Mouse (Mus musculus): Measurements from ENCODE around the gene Fam126a. TPM values are rescaled to one million over a fixed set of nuclear protein-coding genes. Genes with fewer than 3 reads are reported as not detected.

Gene Fam126a
- polyA plus RNA-seq, 1 experiment from 2014 or later: 34.5 TPM

DNA sequence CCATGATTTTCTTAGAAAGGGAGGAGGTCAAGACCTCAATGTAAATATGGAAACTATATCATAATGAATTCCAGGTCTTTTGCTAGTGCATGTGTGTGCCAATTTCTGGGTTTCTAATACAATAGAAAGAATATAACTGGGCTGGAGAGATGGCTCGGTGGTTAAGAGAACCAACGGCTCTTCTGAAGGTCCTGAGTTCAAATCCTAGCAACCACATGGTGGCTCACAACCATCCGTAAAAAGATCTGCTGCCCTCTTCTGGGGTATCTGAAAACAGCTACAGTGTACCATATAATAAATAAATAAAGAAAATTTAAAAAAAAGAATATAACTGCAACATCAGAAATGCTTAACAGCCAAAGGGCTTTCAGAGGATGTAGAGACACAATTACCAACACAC lies 23.9 kb upstream of the Fam126a start:
- Histone ChIP-seq H3K9ac (no peak overlapping the region), H3K36me3 (no peaks in the 10 kb centered on the region), H3K9me3 (replicated peaks) (no peaks in the 10 kb centered on the region), H3K27me3 (no peaks in the 10 kb centered on the region), H3K4me3 (no peak overlapping the region), H3K4me1 (replicated peaks) (peaks cover 19% of the 10 kb centered on the region), H3K27ac (peak overlapping the region; percentile 85), H3K4me2 (no peak overlapping the region)
- no peak for ATAC-seq (replicated peaks; ENCODE audit: insufficient number of reproducible peaks, insufficient read depth, low FRiP score, low read depth)
- WGBS: 92% methylated on average over 3 of the region's 3 CpGs

DNA sequence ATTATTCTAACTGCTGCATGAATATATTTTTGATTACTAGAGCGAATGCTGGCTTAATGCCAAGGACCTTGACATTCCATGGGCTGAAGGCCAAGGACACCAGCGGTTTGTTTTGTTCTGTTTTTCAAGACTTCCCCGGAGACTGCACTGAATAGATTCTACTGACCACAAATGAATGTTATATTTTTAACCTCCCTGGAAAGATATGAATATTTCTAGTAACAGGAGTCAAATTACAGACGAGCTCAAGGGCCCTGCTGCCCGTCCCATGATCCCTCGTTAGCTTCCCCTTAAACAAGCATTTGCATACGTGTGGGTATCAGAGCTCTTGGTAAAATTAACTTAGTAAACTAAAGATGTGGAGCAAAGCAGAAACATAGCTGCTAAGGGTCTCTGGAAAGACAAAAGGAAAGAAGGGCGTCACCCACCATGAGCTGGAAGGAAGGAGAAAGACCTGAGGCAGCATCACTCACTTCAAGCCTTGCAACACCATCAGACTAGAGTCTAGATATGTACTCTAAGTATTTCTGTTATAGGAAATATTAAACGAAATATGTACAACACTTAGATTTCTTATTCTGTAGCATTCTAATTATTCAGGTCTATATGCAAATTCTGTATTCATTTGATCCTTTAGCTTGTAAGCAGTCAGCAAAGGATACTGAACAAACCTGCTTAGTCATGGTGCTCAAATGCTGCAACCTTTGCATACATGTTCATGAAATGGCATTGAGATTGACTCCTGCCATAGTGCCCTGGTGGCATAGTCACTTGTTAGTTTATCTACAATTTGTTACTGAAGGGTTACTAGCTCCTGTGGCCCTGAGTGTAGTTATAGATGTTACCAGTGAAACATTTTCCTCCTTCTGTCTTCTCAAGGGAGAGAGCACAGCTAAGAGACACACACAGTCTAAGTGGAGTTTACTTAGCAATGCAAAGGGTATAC lies 23.0 kb upstream of the Fam126a start:
- peak; percentile 83 for ATAC-seq (replicated peaks; ENCODE audit: insufficient number of reproducible peaks, insufficient read depth, low FRiP score, low read depth)
- H3K9me3 ChIP-seq (replicated peaks): no peaks in the 10 kb centered on the region
- 20% methylated on average over 9 of the region's 9 CpGs for WGBS
- no peaks in the 10 kb centered on the region for H3K36me3 ChIP-seq
- H3K4me2 ChIP-seq: peak overlapping the region; percentile 40
- H3K27ac ChIP-seq: peak overlapping the region; percentile 85
- H3K27me3 ChIP-seq: no peaks in the 10 kb centered on the region
- H3K9ac ChIP-seq: no peak overlapping the region
- no peak overlapping the region for H3K4me3 ChIP-seq
- peaks cover 23% of the 10 kb centered on the region for H3K4me1 ChIP-seq (replicated peaks)

DNA sequence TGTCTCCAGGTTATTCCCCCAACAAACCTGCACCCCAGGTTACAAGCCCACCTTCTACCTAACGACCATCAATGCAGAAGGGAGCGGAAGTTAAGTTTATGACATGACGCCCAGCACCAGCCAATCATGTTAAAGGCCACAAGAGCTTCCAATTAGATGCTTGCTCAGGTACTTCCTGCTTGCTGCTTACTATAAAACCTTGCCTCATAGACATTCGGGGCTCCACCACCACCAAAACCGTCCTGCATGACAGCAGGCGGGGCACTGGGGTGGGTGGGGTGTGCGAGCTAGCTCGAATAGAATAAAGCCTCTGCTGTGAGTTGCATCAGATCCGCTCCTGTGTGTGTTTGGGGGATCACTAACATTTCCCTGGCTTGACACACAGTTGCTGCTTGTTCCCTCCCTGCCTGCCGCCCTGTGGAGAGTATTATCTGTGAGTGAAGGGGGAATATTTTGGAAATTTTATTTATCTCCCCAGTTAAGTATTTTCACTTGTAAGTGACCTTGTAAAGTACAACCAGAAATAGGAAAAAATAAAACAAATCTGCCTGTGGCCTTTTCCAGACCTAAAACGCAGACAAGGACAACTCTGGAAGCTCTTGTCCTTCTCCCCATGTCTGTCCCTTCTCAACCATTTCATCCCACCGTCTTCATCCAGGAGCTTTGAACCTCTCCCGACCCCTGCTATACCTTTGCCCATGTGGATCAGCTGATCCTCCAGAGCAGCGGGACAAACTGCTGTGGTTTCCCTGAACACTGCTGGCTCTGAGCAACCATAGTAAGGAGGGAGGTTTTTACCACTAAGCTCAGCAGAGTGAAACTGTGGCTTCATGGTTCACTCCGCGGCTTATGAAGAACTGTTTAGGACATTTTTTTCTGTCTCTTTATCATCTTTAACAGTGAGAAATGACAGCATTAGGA lies 21.5 kb upstream of the Fam126a start:
- Histone ChIP-seq H3K4me2 (no peak overlapping the region), H3K27ac (peak overlapping the region; percentile 88), H3K36me3 (no peaks in the 10 kb centered on the region), H3K9ac (no peak overlapping the region), H3K4me1 (replicated peaks) (peaks cover 36% of the 10 kb centered on the region), H3K9me3 (replicated peaks) (no peaks in the 10 kb centered on the region), H3K4me3 (no peak overlapping the region), H3K27me3 (no peaks in the 10 kb centered on the region)
- no peak for ATAC-seq (replicated peaks; ENCODE audit: insufficient number of reproducible peaks, insufficient read depth, low FRiP score, low read depth)
- WGBS: 54% methylated on average over 16 of the region's 16 CpGs

DNA sequence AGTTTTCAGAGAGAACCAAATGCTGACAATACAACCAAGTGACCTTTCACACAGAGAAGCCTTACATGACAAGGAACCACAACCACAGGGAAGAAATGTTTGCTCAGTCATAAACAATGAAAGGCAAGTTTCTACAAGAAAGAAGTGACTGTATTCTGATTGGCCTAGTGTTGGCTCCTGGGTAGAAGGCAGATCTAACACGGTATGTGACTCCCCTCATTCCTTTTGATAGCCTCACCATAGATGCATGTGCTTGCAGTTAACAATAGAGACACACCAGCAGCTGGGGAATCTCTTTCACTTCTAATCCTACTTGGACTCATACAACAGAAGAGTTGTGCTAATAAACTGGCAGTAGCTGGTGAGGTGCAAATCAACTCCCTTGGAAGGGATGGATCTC lies 17.3 kb upstream of the Fam126a start:
- ATAC-seq (replicated peaks; ENCODE audit: insufficient number of reproducible peaks, insufficient read depth, low FRiP score, low read depth): no peak
- Histone ChIP-seq H3K4me3 (no peak overlapping the region), H3K27ac (peak overlapping the region; percentile 82), H3K9ac (no peak overlapping the region), H3K4me2 (no peak overlapping the region), H3K9me3 (replicated peaks) (no peaks in the 10 kb centered on the region), H3K27me3 (no peaks in the 10 kb centered on the region), H3K36me3 (no peaks in the 10 kb centered on the region), H3K4me1 (replicated peaks) (peaks cover 27% of the 10 kb centered on the region)
- WGBS: 27% methylated on average over 1 of the region's 1 CpGs

DNA sequence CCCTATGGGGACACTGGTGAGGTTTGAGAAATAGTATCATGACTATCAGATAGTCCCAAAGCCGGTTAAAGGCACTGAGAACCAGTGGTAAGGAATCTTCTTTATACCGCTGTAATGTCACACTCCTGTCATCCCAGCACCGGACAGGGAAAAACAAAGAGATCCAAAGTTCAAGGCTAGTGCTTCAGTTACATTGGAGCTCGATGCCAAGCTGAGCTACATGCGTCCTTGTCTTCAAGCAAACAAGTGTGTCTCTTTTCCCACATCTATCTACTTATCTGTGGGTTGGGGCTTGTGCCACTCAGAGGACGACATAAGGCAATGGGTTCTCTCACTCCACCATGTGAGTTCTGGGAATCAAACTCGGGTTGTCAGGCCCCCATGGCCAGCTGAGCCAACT lies 16.5 kb upstream of the Fam126a start:
- no peak overlapping the region for H3K9ac ChIP-seq
- H3K4me3 ChIP-seq: no peak overlapping the region
- H3K9me3 ChIP-seq (replicated peaks): no peaks in the 10 kb centered on the region
- no peaks in the 10 kb centered on the region for H3K27me3 ChIP-seq
- H3K4me1 ChIP-seq (replicated peaks): peaks cover 22% of the 10 kb centered on the region
- 80% methylated on average over 7 of the region's 7 CpGs for WGBS
- H3K27ac ChIP-seq: peak overlapping the region; percentile 82; the same call in 1 of the 2 replicates
- H3K36me3 ChIP-seq: no peaks in the 10 kb centered on the region
- no peak for ATAC-seq (replicated peaks; ENCODE audit: insufficient number of reproducible peaks, insufficient read depth, low FRiP score, low read depth)
- no peak overlapping the region for H3K4me2 ChIP-seq

DNA sequence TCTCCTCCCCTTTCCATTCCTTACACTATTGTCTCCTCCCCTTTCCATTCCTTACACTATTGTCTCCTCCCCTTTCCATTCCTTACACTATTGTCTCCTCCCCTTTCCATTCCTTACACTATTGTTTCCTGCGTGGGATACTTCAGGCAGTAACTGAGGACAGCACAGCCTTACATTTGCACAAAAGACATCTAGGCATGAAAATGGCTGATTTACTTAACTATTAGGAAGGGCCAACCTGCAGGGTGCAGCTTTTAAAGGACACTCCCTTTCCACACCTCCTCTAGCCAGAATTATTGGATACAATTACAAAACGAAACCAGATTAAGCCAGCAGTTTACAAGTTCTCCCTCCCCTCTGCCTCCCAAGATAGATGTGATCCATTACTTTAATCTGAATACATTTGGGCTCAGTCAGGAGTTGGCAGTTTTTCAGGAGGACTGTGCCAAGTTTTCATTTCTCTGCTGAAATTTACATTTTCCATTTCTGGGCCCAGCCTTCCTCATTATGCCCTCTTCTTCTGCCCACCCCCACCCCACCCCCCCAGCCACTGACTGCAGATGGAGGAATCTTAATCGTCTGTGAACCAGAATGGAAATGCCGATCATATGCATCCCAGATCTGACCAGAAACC lies 15.6 kb upstream of the Fam126a start:
- H3K9ac ChIP-seq: no peak overlapping the region
- no peak overlapping the region for H3K4me2 ChIP-seq
- ATAC-seq (replicated peaks; ENCODE audit: insufficient number of reproducible peaks, insufficient read depth, low FRiP score, low read depth): no peak
- 54% methylated on average over 4 of the region's 4 CpGs for WGBS
- no peaks in the 10 kb centered on the region for H3K36me3 ChIP-seq
- no peak overlapping the region for H3K4me3 ChIP-seq
- H3K4me1 ChIP-seq (replicated peaks): peaks cover 17% of the 10 kb centered on the region
- no peak overlapping the region for H3K27ac ChIP-seq
- H3K27me3 ChIP-seq: no peaks in the 10 kb centered on the region
- H3K9me3 ChIP-seq (replicated peaks): no peaks in the 10 kb centered on the region

DNA sequence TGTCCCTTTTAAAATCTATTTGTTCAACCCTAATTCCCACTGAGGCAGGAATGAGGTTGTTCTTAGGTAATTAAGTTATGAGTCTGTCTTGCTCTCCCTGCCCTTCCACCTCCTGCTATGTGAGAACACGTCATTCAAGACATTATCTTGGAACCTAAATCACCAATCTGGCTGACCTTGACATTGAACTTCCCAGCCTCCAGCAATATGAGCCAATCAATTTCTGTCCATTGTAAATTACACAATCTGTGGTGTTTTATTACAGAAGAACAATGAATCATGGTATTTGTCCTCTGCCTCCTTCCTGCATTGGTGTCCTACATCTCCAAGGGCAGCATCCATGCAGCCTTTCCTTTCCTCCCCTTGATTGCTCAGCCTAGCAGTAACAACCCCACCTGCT lies 13.9 kb upstream of the Fam126a start:
- 57% methylated on average over 1 of the region's 1 CpGs for WGBS
- no peak overlapping the region for H3K9ac ChIP-seq

DNA sequence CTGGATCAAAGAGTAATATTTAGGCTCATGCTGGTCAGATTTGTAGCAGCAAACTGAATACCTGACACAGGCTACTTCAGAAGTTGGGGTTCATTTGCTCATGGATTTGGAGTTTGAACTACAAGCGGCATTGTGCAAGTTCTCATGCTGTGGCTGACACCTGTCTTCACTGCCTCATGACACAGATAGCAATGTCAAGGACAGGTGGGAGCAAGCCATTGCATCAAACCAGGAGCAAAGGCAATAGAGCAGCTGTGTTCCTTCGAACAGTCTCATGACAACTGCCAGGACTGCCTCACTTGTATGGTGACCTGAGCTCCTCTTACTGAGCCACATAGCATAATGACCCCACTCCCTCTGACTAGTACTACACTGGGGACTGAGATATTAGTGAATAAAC lies 12.9 kb upstream of the Fam126a start:
- Histone ChIP-seq H3K4me3 (no peak overlapping the region), H3K27me3 (no peaks in the 10 kb centered on the region), H3K36me3 (no peaks in the 10 kb centered on the region), H3K4me1 (replicated peaks) (peaks cover 12% of the 10 kb centered on the region), H3K9ac (no peak overlapping the region), H3K4me2 (no peak overlapping the region), H3K27ac (no peak overlapping the region), H3K9me3 (replicated peaks) (no peaks in the 10 kb centered on the region)
- WGBS: 81% methylated on average over 2 of the region's 2 CpGs
- ATAC-seq (replicated peaks; ENCODE audit: insufficient number of reproducible peaks, insufficient read depth, low FRiP score, low read depth): no peak

More for the DNA sequence above, 13.9 kb upstream of the Fam126a start:
- H3K4me3 ChIP-seq: no peak overlapping the region
- no peak for ATAC-seq (replicated peaks; ENCODE audit: insufficient number of reproducible peaks, insufficient read depth, low FRiP score, low read depth)
- no peaks in the 10 kb centered on the region for H3K27me3 ChIP-seq
- peaks cover 17% of the 10 kb centered on the region for H3K4me1 ChIP-seq (replicated peaks)
- no peak overlapping the region for H3K27ac ChIP-seq
- no peaks in the 10 kb centered on the region for H3K9me3 ChIP-seq (replicated peaks)
- H3K36me3 ChIP-seq: no peaks in the 10 kb centered on the region
- H3K4me2 ChIP-seq: no peak overlapping the region

DNA sequence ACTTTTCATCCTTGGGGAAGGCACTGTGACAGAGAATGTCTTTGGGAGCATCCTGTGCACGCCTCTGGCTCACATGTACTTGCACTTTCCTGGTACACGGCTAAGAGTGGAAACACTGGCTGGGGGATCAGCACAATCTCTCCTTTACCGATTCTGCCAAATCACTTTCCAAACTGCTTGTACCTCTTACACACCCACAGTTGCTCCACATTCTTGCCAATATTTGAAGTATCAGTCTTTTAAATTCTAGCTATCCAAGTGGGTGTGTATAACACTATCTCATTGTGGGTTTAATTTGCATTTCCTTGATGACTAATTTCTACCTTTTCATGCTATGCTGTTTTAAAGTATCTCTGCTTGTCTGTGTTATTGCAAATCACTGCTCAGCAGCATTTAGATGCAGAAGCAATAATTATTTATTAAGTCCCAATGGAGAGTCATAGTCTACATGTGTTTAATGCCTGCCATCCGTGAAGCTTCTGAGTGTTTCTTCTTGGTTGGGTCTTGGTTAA lies 10.9 kb upstream of the Fam126a start:
- ATAC-seq (replicated peaks; ENCODE audit: insufficient number of reproducible peaks, insufficient read depth, low FRiP score, low read depth): no peak
- WGBS: 82% methylated on average over 4 of the region's 4 CpGs
- no peak overlapping the region for H3K27ac ChIP-seq
- no peak overlapping the region for H3K4me3 ChIP-seq
- no peak overlapping the region for H3K4me2 ChIP-seq
- H3K9me3 ChIP-seq (replicated peaks): no peaks in the 10 kb centered on the region
- no peaks in the 10 kb centered on the region for H3K27me3 ChIP-seq
- no peak overlapping the region for H3K9ac ChIP-seq
- no peaks in the 10 kb centered on the region for H3K4me1 ChIP-seq (replicated peaks)
- H3K36me3 ChIP-seq: no peaks in the 10 kb centered on the region

DNA sequence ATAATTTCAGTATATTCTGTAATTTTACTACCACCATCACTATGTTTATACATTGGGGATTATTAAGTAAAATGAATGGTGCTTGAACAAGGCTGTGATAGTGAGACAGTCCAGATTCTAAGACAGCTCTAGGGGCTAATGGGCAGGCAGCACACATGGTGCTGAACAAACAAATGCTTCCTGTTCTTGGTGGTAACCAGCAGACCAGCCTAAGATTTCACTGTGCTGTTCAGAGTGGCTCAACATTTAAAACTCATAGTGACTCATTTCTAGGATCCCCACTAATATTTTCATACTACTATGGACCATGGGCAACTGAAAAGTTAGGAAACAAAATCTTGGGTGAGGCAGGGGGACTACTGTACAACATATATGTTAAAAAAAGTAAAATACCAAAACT lies 10.1 kb upstream of the Fam126a start:
- no peak for ATAC-seq (replicated peaks; ENCODE audit: insufficient number of reproducible peaks, insufficient read depth, low FRiP score, low read depth)
- Histone ChIP-seq H3K9ac (no peak overlapping the region), H3K4me2 (no peak overlapping the region), H3K4me1 (replicated peaks) (no peaks in the 10 kb centered on the region), H3K9me3 (replicated peaks) (no peaks in the 10 kb centered on the region), H3K36me3 (no peaks in the 10 kb centered on the region), H3K27ac (no peak overlapping the region), H3K27me3 (no peaks in the 10 kb centered on the region), H3K4me3 (no peak overlapping the region)

DNA sequence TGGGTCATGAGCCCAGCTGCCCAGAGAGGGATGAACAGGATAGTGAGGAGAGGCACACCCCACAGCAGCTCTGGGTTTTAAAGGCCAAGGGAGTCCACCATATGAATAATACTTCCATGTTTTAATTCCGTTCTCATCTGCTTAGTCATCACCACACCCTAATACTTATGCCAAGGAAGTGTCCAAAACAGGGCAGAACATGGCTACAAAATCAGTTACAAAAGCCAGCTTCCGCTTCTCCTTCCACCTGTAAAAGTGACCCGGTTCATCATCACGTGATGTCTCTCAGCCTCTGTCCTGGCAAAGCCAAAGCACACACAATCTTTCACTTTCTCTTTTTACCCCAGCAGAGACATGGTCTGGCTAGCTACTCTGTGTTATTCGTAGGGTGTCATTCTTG lies 8.9 kb upstream of the Fam126a start:
- Histone ChIP-seq H3K4me1 (replicated peaks) (no peaks in the 10 kb centered on the region; the same call in 1 of the 2 replicates), H3K27me3 (no peaks in the 10 kb centered on the region), H3K36me3 (no peaks in the 10 kb centered on the region), H3K9ac (no peak overlapping the region), H3K9me3 (replicated peaks) (no peaks in the 10 kb centered on the region), H3K27ac (no peak overlapping the region), H3K4me3 (no peak overlapping the region), H3K4me2 (no peak overlapping the region)
- WGBS: 84% methylated on average over 5 of the region's 5 CpGs
- ATAC-seq (replicated peaks; ENCODE audit: insufficient number of reproducible peaks, insufficient read depth, low FRiP score, low read depth): no peak
